Mouse (Mus musculus) ovary, adult 18-20 months (tissue): ENCODE measurements at regions not wholly inside any gene's neighbourhood (a gene's known extent, or its start where the extent isn't known, plus 50 kb on each side); places are given as distances from the start of the nearest gene placed in this dataset.

Experiments used
- DNase-seq: peaks from one replicate; pipeline ENCODE4 v3.0.0; 2022; ENCODE audit warnings: low spot score, mixed read lengths

DNA sequence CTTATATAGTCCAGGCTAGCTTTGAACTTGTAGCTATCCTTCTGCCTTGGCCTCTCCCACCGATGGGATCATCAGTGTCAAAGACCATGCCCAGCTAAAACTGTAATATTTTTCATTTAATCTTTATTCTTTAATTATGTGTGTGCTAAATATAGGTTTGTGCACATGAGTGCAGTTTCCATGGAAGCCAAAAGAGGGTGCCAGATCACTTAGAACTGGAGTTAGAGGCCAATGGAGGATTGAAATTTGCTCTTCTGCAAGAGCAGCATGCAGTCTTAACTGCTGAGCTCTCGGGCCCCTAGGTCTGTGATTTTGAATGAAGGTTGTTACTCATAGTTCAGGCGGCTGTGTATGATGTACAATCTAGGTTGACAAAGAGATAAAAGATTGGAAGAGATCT, 66.6 kb upstream of the Slc22a22 start:
- no peak for DNase-seq

DNA sequence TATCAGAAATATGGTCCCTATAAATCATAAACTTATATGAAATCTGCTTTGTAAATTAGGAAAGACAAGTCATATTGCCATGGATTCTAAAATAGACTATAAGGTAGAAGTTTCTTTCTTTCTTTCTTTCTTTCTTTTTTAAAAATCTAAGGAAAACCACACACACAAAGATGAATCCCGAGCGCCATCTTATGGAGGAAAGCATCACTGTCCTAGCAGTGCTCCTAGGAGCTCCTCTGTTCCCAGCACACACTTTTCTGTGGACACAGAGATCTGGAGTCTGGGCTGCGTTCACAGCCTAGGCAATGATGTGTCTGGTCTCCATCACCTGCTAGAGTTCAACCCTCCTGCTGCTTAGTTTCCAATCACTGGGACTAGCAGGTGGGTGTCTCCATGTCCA, 65.2 kb upstream of the Slc22a22 start:
- DNase-seq = no peak

DNA sequence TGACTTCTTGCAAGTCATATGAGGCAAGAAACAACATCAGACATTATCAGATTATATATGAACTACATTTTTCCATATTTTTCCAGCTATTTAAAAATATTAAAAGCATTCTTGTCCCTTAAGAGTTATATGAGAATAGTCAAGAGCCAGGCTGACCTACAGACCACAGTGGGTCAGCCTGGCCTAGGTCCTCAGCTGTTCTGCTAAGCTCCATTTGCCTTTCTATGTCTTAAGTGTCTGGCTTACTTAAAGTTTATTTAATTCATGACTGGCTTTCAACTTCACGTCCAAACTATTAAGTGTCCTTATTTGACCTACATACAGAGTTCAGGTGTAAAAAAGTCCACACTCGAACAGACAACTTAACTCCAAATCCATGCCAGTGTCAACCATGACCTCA, 58.1 kb upstream of the Slc22a22 start:
- DNase-seq = no peak
